Mouse (Mus musculus) cerebellum, postnatal 36 days (tissue): ENCODE measurements around the gene Cdk15.

Source experiments
- DNase-seq, 2 experiments: peaks; one replicate each; pipeline ENCODE4 v3.0.0; 2021 to 2022; ENCODE audit warnings: mixed read lengths in 2 of 2

The Cdk15 gene

DNA sequence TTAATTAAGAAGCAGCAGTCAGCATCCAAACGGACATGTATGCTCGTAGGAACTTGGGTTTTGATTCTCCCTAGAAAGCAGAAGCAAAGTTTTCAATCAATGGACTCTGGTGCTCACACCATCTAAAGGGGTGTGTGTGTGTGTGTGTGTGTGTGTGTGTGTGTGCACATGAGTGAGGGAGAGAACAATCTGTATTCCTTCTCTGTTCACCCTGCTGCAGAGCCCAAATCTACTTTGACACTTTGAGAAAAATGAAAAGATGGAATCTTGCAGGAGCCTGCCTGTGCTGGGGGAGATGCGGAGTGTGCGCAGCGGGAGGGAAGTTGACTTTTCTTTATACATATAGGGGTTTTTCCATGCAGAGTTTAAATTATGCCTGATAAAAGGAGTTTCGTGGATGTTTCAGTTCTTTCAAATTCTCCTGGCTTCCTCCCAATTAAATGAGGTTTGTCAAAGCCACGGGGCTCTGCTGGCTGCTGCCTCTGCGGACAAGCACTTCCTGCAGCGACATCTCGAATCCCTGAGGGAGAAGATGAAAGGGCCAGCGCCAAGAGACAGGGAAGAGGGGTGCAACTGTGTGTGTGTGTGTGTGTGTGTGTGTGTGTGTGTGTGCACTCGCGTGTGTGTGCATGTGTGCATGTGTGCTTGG is 76.2 kb downstream of the Cdk15 start:
- no peak for DNase-seq

DNA sequence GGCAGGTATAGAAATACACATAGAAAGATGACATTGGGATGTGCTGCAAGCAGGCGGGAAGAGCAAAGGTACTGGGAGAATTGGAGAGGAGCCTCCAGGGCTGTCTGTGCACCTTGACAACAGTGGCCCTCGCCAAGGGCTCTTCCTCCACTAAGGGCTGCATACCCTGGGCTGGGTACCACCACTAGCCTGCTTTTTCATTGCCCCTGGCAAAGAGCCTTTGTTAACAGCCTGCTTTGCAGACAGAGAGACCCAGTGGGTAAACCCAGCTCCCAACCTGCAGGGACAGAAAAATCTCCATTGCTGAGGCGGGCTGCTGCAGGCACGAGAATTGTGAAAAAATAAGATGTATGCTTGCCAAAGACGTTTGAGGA is 76.7 kb downstream of the Cdk15 start:
- DNase-seq = peak in 1 of 2 experiments; percentile 17

DNA sequence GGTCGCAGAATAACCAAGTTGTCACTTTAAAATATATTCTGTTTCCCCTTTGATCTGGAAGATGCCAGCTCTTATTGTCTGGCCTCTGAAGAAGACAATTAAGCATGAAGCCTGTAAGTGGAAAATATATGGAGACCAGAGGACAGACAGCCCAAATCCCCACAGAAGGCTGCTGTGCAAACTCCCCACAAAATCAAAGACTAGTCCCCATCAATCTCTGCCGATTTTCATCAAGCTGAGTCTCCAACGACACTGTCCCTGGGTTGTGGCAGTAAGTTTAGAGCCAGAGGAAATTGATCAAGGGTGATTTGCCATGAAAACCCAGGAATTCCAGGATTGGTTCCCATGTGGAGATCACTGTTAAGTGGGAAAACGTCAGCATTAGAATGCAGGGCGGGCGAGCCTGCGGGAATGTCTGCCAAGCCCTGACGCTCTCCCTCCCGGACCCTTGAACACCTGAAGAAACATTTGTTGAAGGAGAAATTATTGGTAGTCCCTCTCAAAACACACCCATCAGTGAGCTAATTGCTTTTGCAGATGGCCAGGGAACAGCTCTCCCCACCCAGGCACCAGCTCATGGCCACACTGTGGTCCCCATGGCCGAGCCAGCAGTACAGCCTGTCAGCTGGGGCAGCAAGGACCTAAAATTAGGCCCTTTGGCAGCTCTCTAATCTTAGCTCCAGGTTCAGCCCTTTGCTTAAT is 77.3 kb downstream of the Cdk15 start:
- peak; percentile 35 to 38 for DNase-seq

DNA sequence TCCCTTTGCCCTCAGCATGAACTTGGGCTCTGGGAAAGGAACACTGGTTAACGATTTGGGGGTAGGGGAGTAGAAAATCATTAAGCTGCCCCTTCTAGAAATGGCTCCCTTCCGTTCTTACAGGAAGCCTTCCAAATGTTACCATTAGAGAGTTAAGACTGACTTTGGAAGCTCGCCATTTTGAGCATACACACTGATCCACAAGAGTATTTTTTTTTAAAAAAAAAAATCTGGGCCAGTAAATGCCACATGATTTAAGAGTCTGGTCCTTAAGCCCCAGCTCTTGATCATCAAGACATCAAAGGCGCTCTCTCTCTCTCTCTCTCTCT is 77.8 kb downstream of the Cdk15 start:
- DNase-seq = no peak

DNA sequence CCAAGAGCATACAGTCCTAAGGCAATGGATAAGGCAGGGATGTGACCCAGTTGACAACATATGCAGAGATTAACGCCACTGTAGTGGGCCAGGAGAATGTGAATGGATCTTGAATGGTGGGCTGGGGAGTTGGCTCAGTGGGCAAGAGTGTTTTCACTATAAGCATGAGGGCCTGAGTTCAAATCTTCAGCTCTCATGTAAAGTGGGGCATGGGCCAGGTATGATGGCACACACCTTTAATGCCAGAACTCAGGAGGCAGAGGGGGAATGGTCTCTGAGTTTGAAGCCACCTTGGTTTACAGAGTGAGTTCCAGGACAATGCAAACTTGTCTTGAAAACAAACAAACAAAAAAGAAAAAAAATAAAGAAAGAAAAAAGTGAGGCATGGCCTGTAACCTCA is 79.5 kb downstream of the Cdk15 start:
- no peak for DNase-seq

DNA sequence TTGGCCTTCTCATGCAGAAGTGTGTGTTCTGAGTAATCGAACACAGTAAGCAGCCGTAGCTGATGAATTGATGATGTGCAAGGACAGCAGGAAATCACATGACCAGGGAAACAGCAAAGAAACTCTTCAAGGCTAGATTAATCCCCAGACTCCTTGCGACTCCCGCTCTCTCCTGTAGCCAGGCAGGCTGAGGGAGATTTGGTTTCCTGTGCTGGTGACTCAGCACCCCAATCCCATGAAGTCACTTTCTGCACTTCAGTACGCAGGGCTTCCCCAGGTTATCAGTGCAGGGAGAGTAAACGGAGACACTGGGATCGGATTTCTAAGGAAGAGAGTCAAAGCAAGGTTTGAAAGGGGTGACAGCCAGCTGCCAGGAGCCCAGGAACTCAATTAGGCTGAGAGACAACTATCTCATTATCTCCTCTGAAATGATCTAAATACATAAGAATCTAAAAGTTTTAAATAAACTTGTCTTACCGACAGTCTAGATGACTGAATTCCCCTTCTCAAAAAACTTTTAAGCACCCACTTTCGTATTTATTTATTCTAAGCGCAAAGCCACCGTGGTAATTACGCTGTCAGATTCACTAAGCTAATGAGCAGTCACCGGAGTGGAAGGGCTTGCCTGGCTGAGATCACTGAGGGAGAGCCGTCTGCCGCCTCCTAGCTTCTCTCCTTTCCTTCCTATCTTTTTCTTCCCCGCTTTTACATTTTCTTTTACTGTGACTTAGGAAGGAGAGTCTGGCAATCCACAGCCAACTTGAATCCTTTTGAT is 84.3 kb downstream of the Cdk15 start:
- peak; percentile 32 to 35 for DNase-seq

DNA sequence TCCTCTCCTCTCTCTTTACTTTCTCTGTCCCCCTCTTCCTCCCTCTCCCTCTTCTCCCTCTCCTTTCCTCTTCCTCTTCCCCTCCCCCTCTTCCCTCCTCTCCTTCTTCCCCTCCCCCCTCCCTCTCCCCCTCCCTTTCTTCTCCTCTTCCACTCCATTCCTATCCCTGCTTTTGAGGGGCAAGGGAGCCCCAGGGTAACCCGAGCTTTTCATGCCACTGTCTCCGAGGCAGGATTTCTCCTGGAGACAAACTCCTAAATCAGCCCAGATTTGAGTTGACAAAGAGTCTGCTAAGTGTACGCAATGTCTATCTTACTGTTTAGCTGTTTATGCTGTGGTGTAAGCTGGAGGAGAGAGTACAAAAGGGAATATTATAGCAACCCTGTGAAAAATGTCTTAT is 85.0 kb downstream of the Cdk15 start:
- no peak for DNase-seq

DNA sequence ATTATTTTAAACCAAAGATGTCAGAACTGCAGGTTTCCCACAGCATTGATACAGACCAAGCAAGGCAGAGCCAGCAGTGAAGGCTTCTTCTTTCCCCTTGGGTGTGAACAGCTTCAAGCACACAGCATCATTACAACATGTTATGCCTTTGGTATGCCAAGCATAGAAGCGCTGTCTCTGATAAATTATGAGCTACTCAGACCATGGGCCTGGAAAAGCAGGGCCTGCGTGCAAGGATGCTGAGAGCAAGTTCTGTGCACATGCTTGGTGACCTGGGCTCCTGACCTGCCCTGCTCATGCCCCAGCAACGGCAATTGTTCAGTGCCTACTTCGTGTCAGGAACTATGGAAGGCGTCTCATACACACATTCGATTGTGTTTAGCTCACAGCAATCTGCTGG is 85.4 kb downstream of the Cdk15 start:
- DNase-seq = no peak

DNA sequence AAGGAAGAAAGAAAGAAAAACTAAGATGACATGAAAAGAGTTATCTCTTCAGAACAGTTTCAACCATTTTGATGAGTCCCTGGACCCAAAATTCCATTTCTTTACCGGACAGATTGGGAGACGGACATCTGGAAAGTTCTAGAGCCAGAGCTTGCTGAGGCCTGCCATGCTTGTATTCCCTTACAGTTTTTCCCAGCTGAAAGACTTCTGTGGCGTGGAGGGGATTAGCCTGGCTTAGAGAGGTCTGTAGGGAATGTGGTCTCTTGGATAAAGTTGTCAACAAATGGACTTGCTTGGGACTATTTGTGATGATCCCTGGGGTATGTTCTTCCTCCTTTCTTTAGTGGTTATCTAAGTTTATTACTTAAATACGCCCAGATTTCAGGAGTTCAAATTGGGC is 96.0 kb downstream of the Cdk15 start:
- DNase-seq = no peak

DNA sequence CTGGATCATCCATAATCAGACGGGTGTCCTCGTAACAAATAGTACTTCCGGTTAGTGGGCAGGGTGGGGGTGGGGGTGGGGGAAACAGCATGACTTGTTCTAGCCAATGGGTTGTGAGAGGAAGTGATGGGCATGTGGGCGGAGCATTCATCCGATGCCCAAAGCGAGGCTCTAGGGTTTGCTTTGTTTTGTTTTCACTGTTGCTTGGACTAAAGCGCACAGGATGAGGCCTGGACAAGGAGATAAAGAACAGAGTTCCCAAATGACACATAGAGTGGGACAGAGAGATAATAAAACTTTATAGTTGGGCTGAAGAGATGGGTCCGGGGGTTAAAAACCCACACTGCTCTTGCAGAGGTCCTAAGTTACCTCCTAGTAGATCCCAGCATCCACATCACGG is 98.7 kb downstream of the Cdk15 start:
- no peak for DNase-seq

DNA sequence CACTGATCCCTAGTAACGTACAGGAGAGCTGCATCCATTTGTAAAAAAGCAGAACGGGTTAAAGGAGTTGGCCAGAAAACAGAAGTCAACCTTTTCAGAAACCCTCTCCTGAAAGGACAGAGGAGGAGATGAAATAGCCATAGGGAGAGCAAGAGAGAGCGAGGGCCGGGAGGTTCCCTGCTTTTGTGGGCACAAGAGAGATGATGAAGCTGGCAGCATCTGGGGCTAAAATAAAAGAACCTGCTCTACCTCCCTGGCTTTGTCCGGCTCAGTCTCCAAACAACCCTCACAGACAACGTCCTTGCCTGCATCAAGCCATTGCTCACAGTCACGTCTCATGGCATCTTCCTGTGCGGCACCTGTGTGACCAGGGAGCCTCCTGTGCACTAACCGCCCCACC is 102.4 kb downstream of the Cdk15 start:
- no peak for DNase-seq

DNA sequence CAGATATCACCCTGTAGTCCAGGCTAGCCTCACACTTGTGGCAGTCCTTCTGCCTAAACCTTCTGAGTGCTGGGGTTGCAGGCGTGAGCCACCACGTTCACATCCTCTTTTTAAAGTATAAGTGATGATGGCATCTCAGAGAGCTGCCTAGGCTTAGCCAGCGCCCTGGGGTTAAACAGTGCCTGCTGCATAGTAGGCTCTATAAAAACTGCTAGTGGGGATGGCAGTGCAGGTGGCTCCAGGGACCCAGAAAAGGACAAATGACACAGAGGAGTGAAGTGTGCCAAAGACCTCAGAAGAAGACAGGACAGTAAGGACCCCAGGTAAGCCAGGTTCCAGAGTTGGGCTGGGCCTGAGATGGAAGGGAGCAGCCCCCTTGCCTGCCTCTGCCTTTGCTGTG is 104.1 kb downstream of the Cdk15 start:
- DNase-seq = no peak

DNA sequence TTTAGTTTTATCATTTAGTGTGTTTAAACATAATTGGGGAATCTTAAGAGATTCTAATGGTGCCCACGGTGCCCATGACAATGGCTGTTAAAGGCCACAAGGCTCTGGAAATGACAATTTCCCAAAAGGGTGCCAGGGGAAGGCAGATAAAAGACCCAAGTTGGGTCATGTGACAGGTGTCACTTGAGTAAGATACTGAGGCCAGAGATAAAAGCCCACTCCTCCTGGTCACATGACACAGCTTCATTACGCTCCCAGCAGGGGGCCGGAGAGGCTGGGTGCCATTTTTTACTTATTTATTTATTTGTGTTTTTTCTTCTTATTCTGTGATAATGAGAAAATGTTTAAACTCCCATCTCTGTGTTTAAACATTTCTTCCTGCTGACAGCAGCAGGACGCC is 104.8 kb downstream of the Cdk15 start:
- DNase-seq = no peak

DNA sequence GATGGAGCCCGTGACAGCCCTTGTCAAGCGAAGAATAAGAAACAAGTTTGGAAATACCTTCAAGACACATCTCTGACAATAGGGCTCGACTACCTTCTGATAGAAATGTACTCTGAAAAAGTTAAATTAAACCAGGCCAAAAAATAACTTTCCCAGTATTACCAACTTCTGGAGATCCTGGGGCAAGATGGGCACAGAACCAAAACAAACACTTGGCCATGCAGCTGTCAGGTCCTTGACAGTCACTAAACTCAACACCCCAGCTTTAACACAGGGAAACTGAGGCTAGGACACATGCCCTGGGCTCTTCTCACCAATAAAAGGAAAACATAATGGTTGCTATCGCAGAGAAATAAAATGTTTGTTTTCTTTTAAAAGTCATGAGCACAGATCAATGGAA is 105.3 kb downstream of the Cdk15 start:
- no peak for DNase-seq

DNA sequence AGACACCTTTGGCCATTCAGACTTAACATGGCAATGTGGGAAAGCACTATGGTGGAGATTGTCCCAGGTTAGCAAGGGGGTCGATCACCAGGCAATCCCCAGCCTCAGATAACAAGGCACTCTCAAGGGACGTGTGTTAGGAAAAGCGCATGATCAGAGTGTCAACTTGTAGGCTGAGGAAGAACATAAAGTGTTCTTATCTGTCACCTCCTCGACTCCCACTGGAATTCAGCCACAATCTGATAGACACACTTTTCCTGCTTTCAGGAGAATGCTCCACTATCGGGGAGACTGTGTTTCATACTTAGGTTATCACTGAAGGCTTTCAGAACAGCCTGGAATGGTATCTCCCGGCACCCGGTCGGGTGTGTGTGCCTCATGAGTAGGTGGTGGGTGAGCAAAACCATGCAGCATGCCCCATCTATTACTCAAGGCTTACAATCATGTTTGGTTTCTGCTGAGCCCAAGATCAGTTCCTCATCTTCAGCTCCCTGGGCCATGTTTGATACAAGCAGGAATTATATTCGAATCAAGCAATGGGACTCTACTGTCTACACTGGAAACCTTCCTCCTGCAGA is 107.8 kb downstream of the Cdk15 start:
- DNase-seq = no peak

DNA sequence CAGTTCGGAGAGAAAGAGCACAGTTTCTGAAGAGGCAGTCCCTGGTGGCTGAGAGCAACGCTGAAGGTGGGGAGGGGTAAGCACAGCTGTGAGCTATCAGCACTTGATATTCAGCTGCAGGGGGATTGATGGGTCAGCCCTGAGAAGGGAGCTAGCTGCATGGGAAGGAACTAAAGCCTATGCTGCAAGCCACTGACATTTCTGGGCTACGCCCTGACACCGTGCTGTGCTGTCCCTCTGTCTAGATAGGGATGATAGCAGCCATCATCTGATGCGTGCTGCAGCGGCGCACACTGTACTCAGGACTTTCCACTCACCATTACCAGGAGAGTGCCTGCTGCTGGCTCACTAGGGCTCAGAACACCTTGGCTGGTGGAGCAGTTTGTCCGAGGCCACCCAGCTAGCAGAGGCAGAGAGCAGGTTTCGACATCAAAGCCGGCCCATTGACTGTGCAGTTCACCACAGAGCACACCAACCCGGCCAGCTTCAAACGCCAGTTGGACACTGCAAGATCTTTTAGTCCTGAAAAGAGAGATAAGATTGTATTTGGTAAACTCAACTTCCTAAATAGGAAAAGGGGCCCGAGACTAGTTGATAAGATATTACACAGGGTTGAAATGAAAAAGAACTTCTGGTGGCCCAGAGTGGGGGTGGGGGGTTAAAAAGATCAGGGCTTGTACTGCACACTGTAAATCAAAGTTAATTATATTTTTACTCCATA is 111.4 kb downstream of the Cdk15 start:
- no peak for DNase-seq

DNA sequence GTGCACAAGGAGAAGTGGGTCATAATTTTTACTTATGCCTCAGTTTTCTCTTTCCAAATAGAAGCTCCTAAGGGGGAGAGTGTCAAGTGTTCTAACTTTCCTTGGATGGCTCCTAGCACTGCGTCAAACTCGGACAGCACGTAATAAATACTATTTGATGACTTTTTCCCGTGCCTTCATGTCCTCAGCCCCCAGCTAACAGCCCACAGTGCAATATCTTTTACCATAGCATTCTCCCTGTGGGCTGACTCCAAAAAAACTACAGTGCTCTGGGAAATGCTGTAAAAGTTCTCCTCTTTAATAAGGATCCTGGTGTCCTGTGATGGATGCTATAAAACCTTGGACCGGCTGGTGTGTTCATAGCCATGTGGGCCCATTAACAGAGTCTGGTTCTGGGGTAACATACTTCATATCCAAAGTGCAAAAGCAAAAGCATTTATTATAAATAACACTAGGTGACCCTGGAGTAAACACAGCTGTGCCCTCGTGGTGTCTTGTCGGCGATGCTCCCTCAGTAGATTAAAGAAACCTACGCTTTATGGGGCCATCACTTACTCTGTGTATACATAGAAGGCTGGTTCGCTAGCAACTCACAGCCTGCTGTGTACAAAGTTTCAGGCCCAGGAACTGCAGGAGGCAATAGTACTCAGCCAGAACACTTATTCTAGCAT is 112.1 kb downstream of the Cdk15 start:
- DNase-seq = no peak

DNA sequence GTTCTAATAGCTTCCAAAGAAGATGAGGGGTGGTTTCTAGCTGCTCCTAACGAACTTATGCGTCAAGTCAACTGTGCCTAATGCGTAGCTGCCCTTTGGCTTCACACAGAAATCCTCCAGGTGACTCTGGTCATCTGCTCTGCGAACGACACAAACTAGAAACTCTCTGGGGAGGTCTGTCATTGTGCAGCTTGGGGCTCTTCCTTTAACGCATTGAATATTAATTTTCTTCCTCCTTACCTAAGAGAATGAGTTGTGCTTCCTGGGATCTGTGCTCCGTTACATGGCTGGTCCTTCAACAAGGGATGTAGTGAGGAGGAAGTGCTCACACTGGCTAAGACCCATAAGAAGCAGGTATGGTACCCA is 112.6 kb downstream of the Cdk15 start:
- no peak for DNase-seq

DNA sequence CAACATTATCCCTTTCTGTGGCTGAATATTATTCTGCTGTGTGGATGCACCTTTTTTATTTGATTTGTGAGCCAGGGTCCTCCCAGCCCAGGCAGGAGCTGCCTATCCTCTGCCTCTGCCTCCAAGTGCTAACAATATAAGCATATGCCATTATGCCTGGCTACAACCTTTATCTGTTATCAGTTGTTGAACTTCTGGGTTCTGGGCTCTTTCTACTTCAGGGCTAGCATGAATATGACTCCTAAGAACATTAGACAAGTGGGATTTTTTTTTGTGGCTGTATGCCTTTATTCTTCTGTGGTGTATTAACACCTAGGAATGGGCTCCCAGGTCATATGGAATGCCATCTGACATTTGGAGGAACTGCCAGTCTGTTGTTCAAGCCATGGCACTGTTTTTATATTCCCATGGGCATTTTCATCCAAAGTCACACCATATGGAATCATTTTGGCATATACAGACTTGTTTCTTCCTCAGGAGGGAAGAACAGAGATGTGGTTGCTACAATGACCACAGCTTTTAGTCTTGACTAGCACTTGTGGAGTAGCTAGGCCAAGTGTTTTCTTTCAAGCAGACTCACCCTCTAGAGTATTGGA is 113.7 kb downstream of the Cdk15 start:
- DNase-seq = no peak

DNA sequence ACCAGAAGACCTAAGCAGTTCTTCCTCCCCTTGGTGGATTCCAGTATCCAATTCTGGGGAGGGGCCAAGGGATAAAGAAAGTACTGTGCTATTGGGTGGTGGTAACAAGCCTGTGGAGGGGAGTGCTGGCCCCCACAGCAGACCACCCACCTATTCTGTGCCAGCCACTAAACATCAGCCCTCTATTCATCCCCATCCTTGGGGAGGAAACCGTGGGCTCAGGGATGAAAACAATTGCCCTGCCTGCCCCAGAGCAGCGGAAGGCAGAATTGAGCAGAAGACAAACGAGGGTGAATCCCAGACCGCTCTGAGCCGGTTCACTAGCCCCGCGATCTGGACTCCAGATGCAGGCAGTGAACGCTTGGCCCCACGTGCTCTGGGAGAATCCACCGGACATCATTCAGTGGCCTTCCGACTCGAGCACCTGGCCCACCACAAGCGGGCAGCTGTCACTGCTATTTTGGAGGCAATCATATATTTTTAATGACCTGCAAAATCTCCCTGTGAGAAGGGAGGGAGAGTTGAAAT is 119.4 kb downstream of the Cdk15 start:
- peak in 1 of 2 experiments; percentile 69 for DNase-seq

DNA sequence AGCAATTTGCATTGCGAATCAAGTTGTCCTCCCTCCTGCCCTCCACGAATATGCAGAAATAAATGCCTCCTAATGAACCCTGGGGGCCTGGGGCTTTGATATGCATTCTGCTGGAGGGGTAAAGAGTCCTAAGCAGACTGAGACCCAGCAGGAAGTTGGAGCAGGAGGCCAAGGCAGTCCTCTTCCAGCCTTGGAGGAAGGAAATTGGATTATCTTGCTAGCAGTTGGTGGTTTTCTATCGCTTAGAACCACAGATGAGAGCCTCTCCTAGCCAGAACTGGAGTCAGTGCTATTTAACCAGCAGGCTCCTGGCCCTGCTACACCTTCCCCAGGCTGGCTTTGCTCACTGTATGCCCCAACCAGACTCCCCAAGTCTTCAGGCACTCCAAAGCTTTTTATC is 119.9 kb downstream of the Cdk15 start:
- peak; percentile 81 to 83 for DNase-seq

DNA sequence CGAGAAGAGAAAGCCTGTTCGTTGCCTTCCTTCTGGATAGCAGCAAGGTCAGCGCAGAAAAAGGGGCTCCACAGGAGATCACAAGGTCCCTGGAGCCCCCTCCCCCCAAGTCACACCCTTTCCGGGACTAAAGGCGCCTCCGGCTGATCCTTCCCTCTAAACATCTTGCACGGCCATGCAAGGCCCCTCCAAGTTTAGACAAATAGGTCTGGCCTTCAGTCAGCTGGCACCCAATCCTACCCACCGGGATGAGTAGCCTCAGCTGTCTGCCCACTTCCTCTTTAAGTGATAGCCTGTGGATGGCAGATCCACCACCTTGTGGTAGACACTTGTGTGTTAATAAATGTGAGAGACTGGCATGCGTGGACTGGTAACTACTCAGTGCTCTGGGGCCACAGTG is 120.6 kb downstream of the Cdk15 start:
- DNase-seq = peak in 1 of 2 experiments; percentile 25
